Mouse (Mus musculus): Measurements from ENCODE around the gene Siva1.

The Siva1 gene

GRCm38 (mm10) chr12:112678555-112679026 lies 34.1 kb downstream of the Siva1 start, which contains the start of gene Zbtb42:
TSS of gene Zbtb42 (plus strand) at chr12:112678828.
- no peak for DNase-seq (ENCODE audit: low spot score)

GRCm38 (mm10) chr12:112679027-112679996 lies 34.8 kb downstream of the Siva1 start:
- no peak for DNase-seq (ENCODE audit: low spot score)

- DNase-seq (ENCODE audit: low spot score): no peak
These were observed 38.9 kb downstream of the Siva1 start for GRCm38 (mm10) chr12:112683351-112683750.

GRCm38 (mm10) chr12:112688458-112688857 lies 44.0 kb downstream of the Siva1 start:
- DNase-seq (ENCODE audit: low spot score): no peak

- peak; percentile 91 for DNase-seq (ENCODE audit: low spot score)
These were observed 49.0 kb downstream of the Siva1 start for GRCm38 (mm10) chr12:112693185-112694126.

GRCm38 (mm10) chr12:112694127-112694475 lies 49.6 kb downstream of the Siva1 start:
- no peak for DNase-seq (ENCODE audit: low spot score)

- no peak for DNase-seq (ENCODE audit: low spot score)
These were observed 52.4 kb downstream of the Siva1 start for GRCm38 (mm10) chr12:112696806-112697425.
